Mouse (Mus musculus) midbrain, postnatal 0 days (tissue): ENCODE measurements around the gene Foxi3. TPM values are rescaled to one million over a fixed set of nuclear protein-coding genes. Genes with fewer than 3 reads are reported as not detected.
A peak's percentile ranks its signal among the peaks of the same experiment; 100 is the strongest.

Experiments used
- ATAC-seq: fragments of 200-750 bp; cut with Nextera tagmentation; 2 replicates; pipeline ENCODE4 v1.8.0; 2017; ENCODE audit warnings: moderate number of reproducible peaks, mild to moderate bottlenecking, moderate TSS enrichment, moderate library complexity; ENCODE audit not compliant: low FRiP score
- DNase-seq: peaks from one replicate; pipeline ENCODE4 v3.0.0-alpha.2; 2015; ENCODE audit warnings: low spot score
- H3K27ac ChIP-seq: fragments of 300-500 bp; sonication (generic); 2 replicates; pipeline ENCODE4 v1.5.1; 2014; ENCODE audit warnings: low read depth, mild to moderate bottlenecking, low read length, mixed read lengths
- H3K27me3 ChIP-seq: fragments of 300-500 bp; sonication (generic); 2 replicates; pipeline ENCODE4 v1.6.1; 2014; ENCODE audit warnings: low read length, control low read depth, mixed read lengths; ENCODE audit not compliant: insufficient read depth
- H3K36me3 ChIP-seq: fragments of 300-500 bp; sonication (generic); 2 replicates; pipeline ENCODE4 v1.6.1; 2014; ENCODE audit warnings: low read length, control low read depth, mixed read lengths; ENCODE audit not compliant: insufficient read depth
- H3K4me1 ChIP-seq: fragments of 300-500 bp; sonication (generic); 2 replicates; pipeline ENCODE4 v1.6.1; 2014; ENCODE audit warnings: mild to moderate bottlenecking, control low read depth, antibody characterized with exemption, low read length, mixed read lengths; ENCODE audit not compliant: insufficient read depth
- H3K4me2 ChIP-seq: fragments of 300-500 bp; sonication (generic); 2 replicates; pipeline ENCODE4 v1.6.1; 2014; ENCODE audit warnings: low read depth, mild to moderate bottlenecking, low read length, mixed read lengths; ENCODE audit not compliant: poor library complexity, severe bottlenecking
- H3K4me3 ChIP-seq: fragments of 300-500 bp; sonication (generic); 2 replicates; pipeline ENCODE4 v1.5.1; 2014; ENCODE audit warnings: low read depth, mild to moderate bottlenecking, low read length, moderate library complexity
- H3K9ac ChIP-seq: fragments of 300-500 bp; sonication (generic); replicated peaks from 2 replicates; pipeline ENCODE4 v1.6.1; 2014; ENCODE audit warnings: mild to moderate bottlenecking, low read length, moderate library complexity, mixed read lengths; ENCODE audit not compliant: poor library complexity, severe bottlenecking
- H3K9me3 ChIP-seq: fragments of 300-500 bp; sonication (generic); 2 replicates; pipeline ENCODE4 v1.6.1; 2016; ENCODE audit warnings: low read length, control low read depth
- CTCF ChIP-seq: IDR thresholded peaks from 2 replicates; pipeline ENCODE4 v1.5.1; 2016; ENCODE audit warnings: antibody characterized with exemption, mild to moderate bottlenecking
- WGBS: fragments of 180-500 bp; shearing (Covaris S2); extraction: QIAGEN DNeasy Blood & Tissue Kit; methylation state at CpG from one replicate; pipeline ENCODE4 v1.1.7; 2014; 5-methylcytosine and 5-hydroxymethylcytosine counted together
- polyA plus RNA-seq: library from polyadenylated mRNA; unstranded; fragments of >200 nt; fragmentation: Nextera tagmentation; extraction: Ambion mirVana; gene quantifications from 2 replicates; pipeline ENCODE4 v1.2.1, GENCODE M21; 2015
- total RNA-seq: library from RNA; depleted of rRNA; stranded (reverse); fragments of >200 nt; gene quantifications from 2 replicates; pipeline ENCODE4 v1.2.3, GENCODE M21; 2014; rRNA removed

The Foxi3 gene
- not detected in 2 replicates for total RNA-seq
- not detected in 2 replicates for polyA plus RNA-seq

- H3K27ac ChIP-seq, result no peak within 1 kb of the TSS
- H3K36me3 ChIP-seq, result no peaks in the 10 kb centered on the region
- peak within 1 kb of the TSS; percentile 91 for H3K4me2 ChIP-seq
- ATAC-seq (peak; percentile 54), DNase-seq (no peak)
- no peaks in the 10 kb centered on the region for H3K9me3 ChIP-seq
- TF ChIP-seq CTCF, result no peak
- no peak within 1 kb of the TSS for H3K9ac ChIP-seq
- H3K4me3 ChIP-seq, result peak within 1 kb of the TSS; percentile 44
- H3K27me3 ChIP-seq, result peaks cover 54% of the 10 kb centered on the region
- H3K4me1 ChIP-seq, result peaks cover 7% of the 10 kb centered on the region
- 0% methylated on average over 61 of the region's 67 CpGs for WGBS
Observed at GRCm38 (mm10) chr6:70956285-70956912, at the start of gene Foxi3. Gene Foxi3, plus strand, starts transcription at chr6:70956531.

- 88% methylated on average over 7 of the region's 7 CpGs for WGBS
- TF ChIP-seq CTCF, result no peak
- H3K9ac ChIP-seq, result no peak overlapping the region
- no peak overlapping the region for H3K27ac ChIP-seq
- H3K4me1 ChIP-seq, result no peaks in the 10 kb centered on the region
- H3K27me3 ChIP-seq, result no peaks in the 10 kb centered on the region
- peaks cover 10% of the 10 kb centered on the region; the same call in 1 of the 2 replicates for H3K36me3 ChIP-seq
- H3K9me3 ChIP-seq, result no peaks in the 10 kb centered on the region
- no peak overlapping the region for H3K4me3 ChIP-seq
- DNase-seq, result no peak
- no peak for ATAC-seq
- no peak overlapping the region for H3K4me2 ChIP-seq
Observed at GRCm38 (mm10) chr6:70909572-70909971, 46.8 kb upstream of the Foxi3 start.

GRCm38 (mm10) chr6:70910285-70910684, 46.0 kb upstream of the Foxi3 start:
- DNase-seq (no peak), ATAC-seq (no peak)
- no peak for TF ChIP-seq CTCF
- no peak overlapping the region for H3K27ac ChIP-seq
- 77% methylated on average over 4 of the region's 4 CpGs for whole genome bisulfite sequencing
- no peak overlapping the region for H3K4me2 ChIP-seq
- no peak overlapping the region for H3K9ac ChIP-seq
- H3K4me1 ChIP-seq, result no peaks in the 10 kb centered on the region
- no peaks in the 10 kb centered on the region for H3K9me3 ChIP-seq
- H3K36me3 ChIP-seq, result peaks cover 10% of the 10 kb centered on the region; the same call in 1 of the 2 replicates
- no peak overlapping the region for H3K4me3 ChIP-seq
- H3K27me3 ChIP-seq, result no peaks in the 10 kb centered on the region

DNA sequence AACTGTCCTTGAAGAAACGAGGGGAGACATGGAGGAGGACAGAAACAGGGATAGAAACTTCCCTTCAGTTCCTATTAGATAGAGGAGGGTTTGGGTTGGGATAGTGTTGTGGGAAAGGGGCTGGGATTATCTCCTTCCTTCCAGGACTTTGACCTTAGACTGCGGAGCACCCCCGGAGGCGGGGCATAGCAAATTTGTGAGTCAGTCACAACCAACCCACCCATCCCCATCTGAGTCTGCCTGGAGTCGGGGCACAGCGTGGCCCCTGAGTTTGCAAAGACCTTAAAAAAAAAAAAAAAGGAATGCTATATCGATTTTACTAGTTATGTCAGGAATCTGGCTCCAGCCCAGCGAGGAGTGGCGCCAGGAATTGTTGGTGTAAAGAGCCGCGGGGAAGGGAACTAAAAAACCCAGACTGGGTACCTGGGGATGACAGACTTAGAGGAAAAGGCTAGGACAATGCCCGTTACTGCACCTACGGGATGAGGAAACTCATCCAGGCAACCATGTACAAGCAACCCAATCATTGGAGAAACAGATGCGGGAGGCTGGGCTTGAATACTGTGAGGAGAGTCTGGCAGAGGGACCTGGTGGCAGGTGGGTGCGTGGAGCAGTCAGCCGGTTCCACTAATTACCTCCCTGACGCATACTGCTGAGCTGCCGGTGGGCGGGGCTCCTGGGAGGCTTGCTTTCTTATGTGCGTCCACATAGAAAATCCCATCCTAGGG, 44.5 kb upstream of the Foxi3 start:
- peak overlapping the region; percentile 36 for H3K4me2 ChIP-seq
- 13% methylated on average over 20 of the region's 20 CpGs for WGBS

GRCm38 (mm10) chr6:70912396-70912765, 44.0 kb upstream of the Foxi3 start:
- DNase-seq, result no peak
- TF ChIP-seq CTCF, result no peak
- peak overlapping the region; percentile 36 for H3K4me2 ChIP-seq
- H3K27ac ChIP-seq, result no peak overlapping the region
- H3K9me3 ChIP-seq, result no peaks in the 10 kb centered on the region
- ATAC-seq, result peak; percentile 11
- H3K4me1 ChIP-seq, result no peaks in the 10 kb centered on the region
- WGBS, result 62% methylated on average over 7 of the region's 7 CpGs
- H3K9ac ChIP-seq, result 0 out of 2 replicates have a peak overlapping the region, but pooled peaks have one; percentile 19
- no peaks in the 10 kb centered on the region for H3K27me3 ChIP-seq
- H3K4me3 ChIP-seq, result peak overlapping the region; percentile 20
- no peaks in the 10 kb centered on the region for H3K36me3 ChIP-seq

More for the DNA sequence above, 44.5 kb upstream of the Foxi3 start:
- no peaks in the 10 kb centered on the region for H3K9me3 ChIP-seq
- H3K36me3 ChIP-seq, result no peaks in the 10 kb centered on the region; the same call in 1 of the 2 replicates
- H3K27me3 ChIP-seq, result no peaks in the 10 kb centered on the region
- no peaks in the 10 kb centered on the region for H3K4me1 ChIP-seq
- ATAC-seq (peak; percentile 71), DNase-seq (peak; percentile 55)
- H3K27ac ChIP-seq, result no peak overlapping the region
- TF ChIP-seq CTCF, result no peak
- H3K4me3 ChIP-seq, result peak overlapping the region; percentile 20
- H3K9ac ChIP-seq, result 0 out of 2 replicates have a peak overlapping the region, but pooled peaks have one; percentile 19

DNA sequence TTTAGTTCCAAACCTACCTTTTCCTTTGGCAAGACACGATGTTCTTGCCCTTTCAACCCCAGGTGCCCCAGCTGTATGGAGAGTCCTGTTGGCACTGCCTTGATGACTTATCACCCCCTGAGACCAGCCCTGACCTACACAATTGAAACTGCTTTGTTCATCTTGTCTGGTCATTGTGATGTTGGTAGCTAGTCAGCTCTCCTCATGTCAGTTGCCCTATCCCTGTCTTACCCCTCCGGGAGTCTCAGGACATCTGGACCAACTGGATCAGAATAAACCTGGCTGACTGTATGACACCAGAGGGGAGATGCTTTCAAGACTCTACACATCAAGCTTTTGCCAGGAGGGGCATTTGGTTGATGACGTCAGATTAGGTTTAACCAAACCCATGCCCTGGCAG, 37.5 kb upstream of the Foxi3 start, which contains the start of gene Tex37:
Gene Tex37, minus strand, starts transcription at position 101 of the 400 bp plus-strand sequence.
- Histone ChIP-seq H3K9ac (no peak within 1 kb of the TSS), H3K27ac (no peak within 1 kb of the TSS), H3K36me3 (no peaks in the 10 kb centered on the region), H3K4me3 (no peak within 1 kb of the TSS), H3K9me3 (no peaks in the 10 kb centered on the region), H3K4me2 (no peak within 1 kb of the TSS), H3K4me1 (peaks cover 7% of the 10 kb centered on the region; the same call in 1 of the 2 replicates), H3K27me3 (no peaks in the 10 kb centered on the region)
- WGBS, result 90% methylated on average over 3 of the region's 3 CpGs
- ATAC-seq (no peak), DNase-seq (no peak)
- no peak for TF ChIP-seq CTCF
